ENCODE assay signal across 21 mouse cellular contexts in genomic region chr2:14464438-14464837, GRCm38 (mm10).
A peak's percentile ranks its signal among the peaks of the same experiment; 100 is the strongest.
DNase-seq lines count a peak whose midpoint lies in the region; ATAC-seq and TF ChIP-seq lines count a peak whose summit lies in the region.
"Had no signal": no experiment of that assay in that cellular context is flagged by ENCODE, and none has a peak within 500 bp of the region (broad histone marks: within the 10 kb centered on the region; RNA-seq: fewer than 3 reads in every experiment).

No protein-coding gene starts in this region.

- H3K27me3 ChIP-seq in heart, embryonic 10.5 days (ENCODE audit: insufficient read depth, poor library complexity, severe bottlenecking) = no peaks in the 10 kb centered on the region
- no peaks in the 10 kb centered on the region for H3K27me3 ChIP-seq in limb, embryonic 12.5 days
- no peaks in the 10 kb centered on the region for H3K27me3 ChIP-seq in limb, embryonic 10.5 days (ENCODE audit: low read depth, poor library complexity, severe bottlenecking)
- H3K27me3 ChIP-seq: forebrain, embryonic 15.5 days; neural tube, embryonic 12.5 days had no signal

- H3K4me2 ChIP-seq in limb, embryonic 12.5 days = no peak overlapping the region
- H3K4me2 ChIP-seq: forebrain, embryonic 15.5 days; hindbrain, embryonic 14.5 days; neural tube, embryonic 12.5 days had no signal

- DNase-seq in heart, postnatal 10 days = peak; percentile 7 to 12
- no peak for DNase-seq in heart, embryonic 10.5 days (ENCODE audit: low spot score)
- no peak for DNase-seq in limb, embryonic 10.5 days (ENCODE audit: low spot score)
- peak; percentile 3 for DNase-seq in NIH3T3 (ENCODE audit: low read depth)
- DNase-seq in brain, embryonic 14.5 days (ENCODE audit: low read depth) = peak; percentile 22
- no peak for DNase-seq in gastrocnemius, adult 8-10 months (ENCODE audit: low spot score in 2 of 2)
- DNase-seq: cerebellum, adult 2 months; embryo, embryonic 11 days; gastrocnemius, adult 2 months; kidney, postnatal 25 days; lung, postnatal 10 days; right cerebral cortex, postnatal 14 days; thymus, postnatal 36 days had no signal

- no peak for TF ChIP-seq POLR2A in brain, embryonic 14.5 days (IDR thresholded peaks at IDR 0.05; ENCODE audit: borderline replicate concordance, extremely low read depth, insufficient read depth, insufficient read length, poor library complexity, severe bottlenecking)

- no peak overlapping the region for H3K4me3 ChIP-seq in heart, embryonic 10.5 days
- H3K4me3 ChIP-seq in limb, embryonic 12.5 days (replicated peaks) = no peak overlapping the region
- H3K4me3 ChIP-seq in limb, embryonic 10.5 days = no peak overlapping the region
- H3K4me3 ChIP-seq: forebrain, embryonic 15.5 days; gastrocnemius, adult 2 months; neural tube, embryonic 12.5 days had no signal

- TF ChIP-seq CTCF in brain, embryonic 14.5 days (IDR thresholded peaks at IDR 0.05; ENCODE audit: borderline replicate concordance, extremely low read depth, insufficient read depth, insufficient read length) = no peak

- no peaks in the 10 kb centered on the region for H3K9me3 ChIP-seq in heart, embryonic 10.5 days
- no peaks in the 10 kb centered on the region for H3K9me3 ChIP-seq in limb, embryonic 12.5 days
- no peaks in the 10 kb centered on the region for H3K9me3 ChIP-seq in limb, embryonic 10.5 days (replicated peaks)
- H3K9me3 ChIP-seq: forebrain, embryonic 15.5 days; G1E; neural tube, embryonic 12.5 days had no signal

- H3K4me1 ChIP-seq in heart, embryonic 10.5 days = no peaks in the 10 kb centered on the region
- no peaks in the 10 kb centered on the region for H3K4me1 ChIP-seq in limb, embryonic 12.5 days (replicated peaks)
- H3K4me1 ChIP-seq in limb, embryonic 10.5 days = no peaks in the 10 kb centered on the region
- H3K4me1 ChIP-seq: forebrain, embryonic 15.5 days; neural tube, embryonic 12.5 days had no signal

- intact Hi-C loops in heart, postnatal 10 days (cut with DNase I) = no loop called here

- H3K27ac ChIP-seq in heart, embryonic 10.5 days = no peak overlapping the region
- H3K27ac ChIP-seq in limb, embryonic 12.5 days = no peak overlapping the region
- no peak overlapping the region for H3K27ac ChIP-seq in limb, embryonic 10.5 days
- H3K27ac ChIP-seq: forebrain, embryonic 15.5 days; gastrocnemius, adult 2 months; hindbrain, embryonic 14.5 days; liver, embryonic 14.5 days; neural tube, embryonic 12.5 days had no signal

- no peaks in the 10 kb centered on the region for H3K36me3 ChIP-seq in heart, embryonic 10.5 days
- H3K36me3 ChIP-seq in limb, embryonic 12.5 days = no peaks in the 10 kb centered on the region
- H3K36me3 ChIP-seq in limb, embryonic 10.5 days = no peaks in the 10 kb centered on the region
- H3K36me3 ChIP-seq: forebrain, embryonic 15.5 days; G1E; neural tube, embryonic 12.5 days had no signal

- 68% methylated on average over 1 of the region's 1 CpGs for WGBS in heart, embryonic 10.5 days
- WGBS in limb, embryonic 12.5 days = 23% methylated on average over 1 of the region's 1 CpGs
- 74% methylated on average over 1 of the region's 1 CpGs for WGBS in limb, embryonic 10.5 days

- no peak overlapping the region for H3K9ac ChIP-seq in limb, embryonic 12.5 days (replicated peaks)
- H3K9ac ChIP-seq: forebrain, embryonic 15.5 days; hindbrain, embryonic 14.5 days; liver, embryonic 14.5 days; neural tube, embryonic 12.5 days had no signal

- ATAC-seq in limb, embryonic 12.5 days (ENCODE audit: insufficient number of reproducible peaks, insufficient read depth, low FRiP score, low TSS enrichment, low read depth) = peak; percentile 82; the same call in 1 of the 2 replicates
- ATAC-seq: CD4-positive, CD25-positive, alpha-beta regulatory T cell, adult 4 months; forebrain, embryonic 15.5 days; intestine, postnatal 0 days had no signal

Comparison
In these comparisons a context has a peak if more than half of its experiments do, and no peak if none do; other contexts are left out.
1. DNase-seq: peak in heart, postnatal 10 days (2 of 2), NIH3T3 (single experiment) and brain, embryonic 14.5 days (single experiment); none in heart, embryonic 10.5 days (single experiment), limb, embryonic 10.5 days (single experiment) and gastrocnemius, adult 8-10 months (0 of 2).